Mouse (Mus musculus) MEL (cell line): Measurements from ENCODE around the gene Auts2. TPM values are rescaled to one million over a fixed set of nuclear protein-coding genes. Genes with fewer than 3 reads are reported as not detected.

Source experiments
- DNase-seq: peaks from one replicate; pipeline ENCODE4 v3.0.0; 2011; ENCODE audit warnings: low read depth, low spot score
- H3K27ac ChIP-seq: 2 replicates; pipeline ENCODE4 v1.5.1; 2012; ENCODE audit warnings: low read depth, mild to moderate bottlenecking, control low read depth, low read length, moderate library complexity; ENCODE audit not compliant: control insufficient read depth
- H3K27me3 ChIP-seq, 2 experiments: fragments of 150-350 bp in 1 of 2; sonication (generic) in 1 of 2; 2 replicates each; pipeline ENCODE4 v1.6.1; 2012; ENCODE audit warnings: low read length in 2 of 2, mild to moderate bottlenecking in 2 of 2, improper control_type of control experiment in 1 of 2, moderate library complexity in 1 of 2; ENCODE audit not compliant: insufficient read depth in 2 of 2, control insufficient read depth in 1 of 2
- H3K36me3 ChIP-seq, 2 experiments: 2 replicates each; pipeline ENCODE4 v1.6.1; 2012 to 2014; ENCODE audit warnings: low read length in 2 of 2, improper control_type of control experiment in 1 of 2, inconsistent platforms in 1 of 2, mild to moderate bottlenecking in 1 of 2; ENCODE audit not compliant: insufficient read depth in 2 of 2, control insufficient read depth in 1 of 2
- H3K4me1 ChIP-seq, 2 experiments: fragments of 150-350 bp in 1 of 2; sonication (generic) in 1 of 2; 2 replicates each; pipeline ENCODE4 v1.6.1; 2012; ENCODE audit warnings: low read length in 2 of 2, improper control_type of control experiment in 1 of 2, mild to moderate bottlenecking in 1 of 2; ENCODE audit not compliant: insufficient read depth in 2 of 2, control insufficient read depth in 1 of 2
- H3K4me3 ChIP-seq, 2 experiments: fragments of 150-350 bp in 1 of 2; sonication (generic) in 1 of 2; 2 replicates each; pipeline ENCODE4 v1.5.1; 2012; ENCODE audit warnings: low read depth in 2 of 2, low read length in 2 of 2, mild to moderate bottlenecking in 2 of 2, moderate library complexity in 2 of 2, control low read depth in 1 of 2, improper control_type of control experiment in 1 of 2; ENCODE audit not compliant: control insufficient read depth in 1 of 2, insufficient read depth in 1 of 2
- H3K79me2 ChIP-seq: 2 replicates; pipeline ENCODE4 v1.6.1; 2012; ENCODE audit warnings: mild to moderate bottlenecking, low read length, moderate library complexity; ENCODE audit not compliant: control insufficient read depth, poor library complexity, insufficient read depth
- H3K9ac ChIP-seq: 2 replicates; pipeline ENCODE4 v1.6.1; 2012; ENCODE audit warnings: low read depth, mild to moderate bottlenecking, control low read depth, low read length, moderate library complexity; ENCODE audit not compliant: control insufficient read depth, poor library complexity, severe bottlenecking
- H3K9me3 ChIP-seq: fragments of 150-350 bp; sonication (generic); replicated peaks from 2 replicates; pipeline ENCODE4 v1.6.1; 2012; ENCODE audit warnings: mild to moderate bottlenecking, low read length, improper control_type of control experiment, moderate library complexity; ENCODE audit not compliant: insufficient read depth
- BHLHE40 ChIP-seq: IDR thresholded peaks from 2 replicates; pipeline ENCODE4 v1.6.1; 2012; ENCODE audit warnings: low read depth, mild to moderate bottlenecking, inconsistent platforms, low read length, improper control_type of control experiment, borderline replicate concordance
- CHD1 ChIP-seq: IDR thresholded peaks from 2 replicates; pipeline ENCODE4 v1.6.1; 2012; ENCODE audit warnings: low read depth, mild to moderate bottlenecking, inconsistent platforms, low read length, improper control_type of control experiment
- CHD2 ChIP-seq: IDR thresholded peaks from 2 replicates; pipeline ENCODE4 v1.6.1; 2011; ENCODE audit warnings: low read length, improper control_type of control experiment
- ELF1 ChIP-seq: IDR thresholded peaks from 2 replicates; pipeline ENCODE4 v1.6.1; 2014; ENCODE audit warnings: low read depth, mild to moderate bottlenecking, inconsistent platforms, low read length, improper control_type of control experiment, moderate library complexity
- ETS1 ChIP-seq: IDR thresholded peaks from 2 replicates; pipeline ENCODE4 v1.6.1; 2012; ENCODE audit warnings: low read depth, mild to moderate bottlenecking, inconsistent platforms, low read length, improper control_type of control experiment, moderate library complexity
- GABPA ChIP-seq: IDR thresholded peaks from 2 replicates; pipeline ENCODE4 v1.6.1; 2012; ENCODE audit warnings: low read depth, mild to moderate bottlenecking, inconsistent platforms, low read length, improper control_type of control experiment, moderate library complexity
- MAFK ChIP-seq: IDR thresholded peaks from 2 replicates; pipeline ENCODE4 v1.6.1; 2011; ENCODE audit warnings: low read depth, mild to moderate bottlenecking, low read length, improper control_type of control experiment, borderline replicate concordance
- MAX ChIP-seq: IDR thresholded peaks from 2 replicates; pipeline ENCODE4 v1.6.1; 2011; ENCODE audit warnings: low read length, improper control_type of control experiment
- MYB ChIP-seq: IDR thresholded peaks from 2 replicates; pipeline ENCODE4 v1.6.1; 2011; ENCODE audit warnings: mild to moderate bottlenecking, low read depth, low read length, improper control_type of control experiment
- NRF1 ChIP-seq: IDR thresholded peaks from 2 replicates; pipeline ENCODE4 v1.6.1; 2014; ENCODE audit warnings: low read depth, mild to moderate bottlenecking, inconsistent platforms, low read length, improper control_type of control experiment, moderate library complexity; ENCODE audit not compliant: poor library complexity, insufficient read depth, severe bottlenecking
- POLR2AphosphoS2 ChIP-seq: IDR thresholded peaks from 2 replicates; pipeline ENCODE4 v1.6.1; 2011; ENCODE audit warnings: low read length, improper control_type of control experiment
- POLR2AphosphoS5 ChIP-seq: IDR thresholded peaks from 2 replicates; pipeline ENCODE4 v1.6.1; 2012; ENCODE audit warnings: low read depth, borderline replicate concordance, mild to moderate bottlenecking, inconsistent platforms, low read length, moderate library complexity, mixed read lengths
- SIN3A ChIP-seq: IDR thresholded peaks from 2 replicates; pipeline ENCODE4 v1.6.1; 2012; ENCODE audit warnings: low read length, improper control_type of control experiment, inconsistent platforms
- SMC3 ChIP-seq: IDR thresholded peaks from 2 replicates; pipeline ENCODE4 v1.6.1; 2011; ENCODE audit warnings: low read depth, low read length, improper control_type of control experiment
- USF2 ChIP-seq, 2 experiments: IDR thresholded peaks; 2 replicates each; pipeline ENCODE4 v1.6.1; 2011 to 2012; ENCODE audit warnings: improper control_type of control experiment in 2 of 2, low read length in 2 of 2, borderline replicate concordance in 1 of 2, inconsistent platforms in 1 of 2, low read depth in 1 of 2, mild to moderate bottlenecking in 1 of 2; ENCODE audit not compliant: insufficient read depth in 1 of 2
- ZKSCAN1 ChIP-seq: IDR thresholded peaks from 2 replicates; pipeline ENCODE4 v1.6.1; 2012; ENCODE audit warnings: low read depth, mild to moderate bottlenecking, inconsistent platforms, low read length, improper control_type of control experiment, moderate library complexity
- ZNF384 ChIP-seq: IDR thresholded peaks from 2 replicates; pipeline ENCODE4 v1.6.1; 2012; ENCODE audit warnings: low read depth, mild to moderate bottlenecking, inconsistent platforms, low read length, improper control_type of control experiment
- polyA plus RNA-seq, 2 experiments: library from polyadenylated mRNA; stranded (reverse) in 1 of 2; unstranded in 1 of 2; fragments of >175 nt in 1 of 2; fragments of >200 nt in 1 of 2; gene quantifications; 2 replicates each; pipeline versions ENCODE4 v1.2.1 to v1.2.4; 2012; ENCODE audit warnings: low replicate concordance in 2 of 2, low read depth in 1 of 2; ENCODE audit not compliant: insufficient read length in 2 of 2, insufficient read depth in 1 of 2, missing spikeins in 1 of 2
- total RNA-seq: library from RNA; depleted of rRNA; stranded (reverse); fragments of 300-350 nt; gene quantifications from 2 replicates; pipeline ENCODE4 v1.2.3, GENCODE M21; 2012

Auts2 gene
- total and polyA plus RNA-seq, 3 experiments: not detected

- DNase-seq: no peak
- H3K27ac ChIP-seq: no peak overlapping the region
These were observed 399.0 kb downstream of the Auts2 start for GRCm38 (mm10) chr5:132144181-132144580.

GRCm38 (mm10) chr5:132140816-132141215, 402.3 kb downstream of the Auts2 start:
- no peaks in the 10 kb centered on the region for H3K36me3 ChIP-seq
- TF ChIP-seq SIN3A (no peak), CHD1 (no peak), MYB (no peak), ZKSCAN1 (no peak), POLR2AphosphoS5 (no peak), MAFK (no peak), ETS1 (no peak), USF2 (IDR thresholded peaks at IDR 0.05; ENCODE audit: borderline replicate concordance in 1 of 2, insufficient read depth in 1 of 2, low read depth in 1 of 2, low read length in 2 of 2) (no peak), ELF1 (no peak), POLR2AphosphoS2 (no peak)
- TF ChIP-seq, all 39 proteins: peak for 0
- Histone ChIP-seq H3K4me1 (no peaks in the 10 kb centered on the region), H3K9me3 (no peaks in the 10 kb centered on the region), H3K9ac (no peak overlapping the region), H3K27ac (no peak overlapping the region), H3K4me3 (no peak overlapping the region), H3K27me3 (no peaks in the 10 kb centered on the region), H3K79me2 (no peaks in the 10 kb centered on the region)
- DNase-seq: no peak

More at GRCm38 (mm10) chr5:132144181-132144580, 399.0 kb downstream of the Auts2 start:
- no peaks in the 10 kb centered on the region for H3K9me3 ChIP-seq
- no peak overlapping the region for H3K9ac ChIP-seq
- no peaks in the 10 kb centered on the region for H3K4me1 ChIP-seq
- TF ChIP-seq SMC3 (no peak), CHD2 (no peak), BHLHE40 (no peak), POLR2AphosphoS2 (no peak), ZNF384 (no peak), GABPA (no peak), NRF1 (no peak), MAX (no peak)
- H3K4me3 ChIP-seq: no peak overlapping the region
- H3K36me3 ChIP-seq: no peaks in the 10 kb centered on the region
- H3K79me2 ChIP-seq: no peaks in the 10 kb centered on the region
- H3K27me3 ChIP-seq: no peaks in the 10 kb centered on the region
